Mouse (Mus musculus) stomach, embryonic 14.5 days (tissue): Measurements from ENCODE around the gene Gm44790. TPM values are rescaled to one million over a fixed set of nuclear protein-coding genes. Genes with fewer than 3 reads are reported as not detected.

Source experiments
- polyA plus RNA-seq: library from polyadenylated mRNA; unstranded; fragments of >200 nt; fragmentation: Nextera tagmentation; extraction: Ambion mirVana; gene quantifications from 2 replicates; pipeline ENCODE4 v1.2.1, GENCODE M21; 2014

The Gm44790 gene
- polyA plus RNA-seq, 1 experiment from 2014 or later = not detected

Other genes with a start within 250 kb of the Gm44790 start
- gene Tgfa, start 231.4 kb upstream of the Gm44790 start, polyA plus RNA-seq = 4.7 and 5.8 TPM in 2 replicates
- gene Fam136a, start 61.0 kb upstream of the Gm44790 start, polyA plus RNA-seq = 123 and 138 TPM in 2 replicates
- 676 and 802 TPM in 2 replicates for gene Snrpg, start 55.4 kb upstream of the Gm44790 start, polyA plus RNA-seq
- gene Pcyox1, start 29.5 kb upstream of the Gm44790 start, polyA plus RNA-seq = 102 TPM in 2 replicates
- 236 and 245 TPM in 2 replicates for gene Tia1, start 22.4 kb upstream of the Gm44790 start, polyA plus RNA-seq
- 26.3 and 26.8 TPM in 2 replicates for gene C87436, start 11.7 kb downstream of the Gm44790 start, polyA plus RNA-seq
- gene Pcbp1, start 99.7 kb downstream of the Gm44790 start, polyA plus RNA-seq = 230 and 234 TPM in 2 replicates
- 3.1 and 5.4 TPM in 2 replicates for gene Asprv1, start 201.5 kb downstream of the Gm44790 start, polyA plus RNA-seq
- gene Mxd1, start 242.5 kb downstream of the Gm44790 start, polyA plus RNA-seq = 10.8 and 10.9 TPM in 2 replicates